Mouse (Mus musculus): Measurements from ENCODE around the gene Rnf11.
A peak's percentile ranks its signal among the peaks of the same experiment; 100 is the strongest.

Rnf11 gene

DNA sequence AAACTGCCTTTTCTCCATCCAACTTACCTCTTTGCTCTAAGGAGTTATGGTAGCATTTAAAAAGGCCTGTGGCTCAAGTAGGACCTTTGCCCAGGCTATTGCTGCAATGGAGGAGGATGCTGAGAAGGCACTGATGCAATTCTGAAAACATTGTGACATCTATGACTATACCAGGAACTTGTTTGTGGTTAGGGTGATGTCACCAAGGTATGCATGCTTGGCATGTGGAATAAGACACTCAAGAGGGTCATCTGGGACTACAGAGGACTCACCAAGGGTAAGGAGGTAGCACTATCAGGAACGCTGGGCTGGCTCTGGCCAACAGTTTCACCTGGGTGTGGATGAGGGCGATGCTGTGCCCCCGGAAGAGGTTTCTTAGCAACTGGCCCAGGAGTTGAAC is at the start of gene Rnf11:
Gene Rnf11 (minus strand): TSS at position 108 of the 400 bp plus-strand sequence.
- DNase-seq (ENCODE audit: low spot score): no peak

DNA sequence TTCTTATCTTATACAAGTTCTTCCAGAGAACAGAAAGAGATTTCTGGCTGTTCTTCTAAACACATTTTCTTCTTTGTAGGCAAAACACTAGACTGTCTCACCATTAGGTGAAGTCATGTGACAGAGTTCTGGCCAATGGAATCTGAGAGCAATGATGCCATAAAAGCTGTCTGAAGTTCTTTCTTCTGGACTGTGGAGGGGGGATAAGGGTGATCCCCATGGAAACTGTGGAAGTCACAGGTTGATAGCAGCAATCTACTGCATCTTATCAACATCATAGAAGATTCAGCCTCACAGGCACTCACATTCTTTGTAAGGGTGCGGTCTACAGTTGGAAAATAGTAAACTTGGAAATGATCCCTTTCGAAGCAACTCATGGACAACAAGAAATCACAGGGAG is 46.6 kb upstream of the Rnf11 start, which contains the start of gene 4930522H14Rik:
Gene 4930522H14Rik (minus strand): TSS at position 187 of the 400 bp plus-strand sequence.
- no peak for DNase-seq (ENCODE audit: low spot score)

DNA sequence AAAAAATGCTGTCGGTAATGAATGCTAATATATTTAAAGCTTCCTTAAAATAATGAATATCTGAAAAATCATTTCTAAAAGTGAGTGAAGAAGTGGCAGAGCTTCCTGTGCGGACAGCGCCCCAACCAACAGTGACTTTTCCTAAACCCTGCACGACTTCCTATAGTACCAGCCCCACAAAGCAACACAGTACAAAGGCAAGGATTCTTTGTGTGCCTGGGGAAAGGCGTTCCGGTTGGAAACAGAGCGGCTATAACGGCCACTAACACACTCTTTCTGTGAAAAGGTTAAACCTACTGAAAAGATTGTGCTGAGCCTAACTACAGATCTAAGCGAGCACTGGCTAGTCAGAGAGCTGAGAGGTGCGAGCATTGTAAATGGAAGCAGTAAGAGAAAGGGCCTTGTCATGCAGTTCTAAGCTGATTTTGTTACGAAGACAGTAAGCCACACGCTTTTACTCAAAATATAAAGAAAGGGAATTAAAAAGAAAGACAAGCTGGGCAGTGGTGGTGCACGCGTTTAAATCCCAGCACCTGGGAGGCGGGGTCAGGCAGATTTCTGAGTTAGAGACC is 45.8 kb upstream of the Rnf11 start:
- DNase-seq (ENCODE audit: low spot score): no peak

DNA sequence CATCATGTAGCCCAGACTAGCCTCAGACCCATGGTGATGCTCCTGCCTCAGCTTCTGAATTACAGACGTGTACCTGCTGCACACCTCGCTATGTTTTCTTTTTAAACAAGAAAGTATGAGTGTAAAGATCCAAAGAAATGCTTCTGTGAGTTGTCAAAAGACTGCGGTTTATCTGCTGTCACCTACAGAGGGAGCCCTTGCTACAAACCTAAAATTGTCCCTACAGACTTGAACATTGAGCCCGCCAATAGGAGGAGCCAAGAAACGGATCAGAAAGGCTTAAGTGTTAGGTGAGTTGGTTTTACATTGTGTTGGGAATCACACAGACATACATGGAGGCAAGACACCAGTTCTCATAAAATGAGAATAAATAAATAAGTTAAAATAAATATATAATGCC is 20.4 kb upstream of the Rnf11 start:
- DNase-seq (ENCODE audit: low spot score): no peak

DNA sequence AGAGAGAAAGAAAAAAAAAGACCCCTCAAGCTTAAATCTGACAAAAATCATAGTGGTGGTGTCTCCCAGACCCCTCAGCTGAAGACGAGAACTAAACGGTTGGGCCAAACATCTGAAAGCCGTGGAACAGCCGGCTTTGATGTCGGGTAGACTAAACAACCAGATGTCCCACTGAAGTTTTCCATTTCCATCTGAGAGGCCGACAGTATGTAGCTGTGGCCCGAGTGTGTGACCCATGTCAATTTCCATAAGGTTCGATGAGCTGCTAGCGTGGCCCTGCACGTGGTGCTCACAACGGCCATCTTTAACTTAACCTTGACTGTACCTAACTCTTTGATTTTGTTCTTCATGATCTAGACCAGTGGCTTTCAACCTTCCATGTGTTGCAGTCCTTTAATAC is 13.9 kb upstream of the Rnf11 start:
- no peak for DNase-seq (ENCODE audit: low spot score)

DNA sequence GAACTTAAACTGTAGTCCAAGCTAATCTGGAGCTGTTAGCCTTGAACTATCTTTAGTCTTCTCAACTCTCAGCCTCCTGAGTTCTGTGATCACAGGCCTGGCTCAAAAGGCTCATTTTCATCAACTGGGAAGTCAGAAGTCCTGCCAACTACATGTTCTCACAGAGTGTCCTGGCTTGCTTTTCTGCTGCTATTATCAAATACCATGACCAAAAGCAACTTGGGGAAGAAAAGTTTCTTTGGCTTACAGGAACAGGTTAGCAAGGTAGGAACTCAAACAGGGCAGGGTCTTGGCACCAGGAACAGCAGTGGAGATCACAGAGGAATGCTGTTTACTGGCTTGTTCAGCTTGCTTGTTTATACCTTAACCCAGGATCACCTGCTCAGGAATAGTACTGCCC is 9.1 kb upstream of the Rnf11 start:
- DNase-seq (ENCODE audit: low spot score): no peak

DNA sequence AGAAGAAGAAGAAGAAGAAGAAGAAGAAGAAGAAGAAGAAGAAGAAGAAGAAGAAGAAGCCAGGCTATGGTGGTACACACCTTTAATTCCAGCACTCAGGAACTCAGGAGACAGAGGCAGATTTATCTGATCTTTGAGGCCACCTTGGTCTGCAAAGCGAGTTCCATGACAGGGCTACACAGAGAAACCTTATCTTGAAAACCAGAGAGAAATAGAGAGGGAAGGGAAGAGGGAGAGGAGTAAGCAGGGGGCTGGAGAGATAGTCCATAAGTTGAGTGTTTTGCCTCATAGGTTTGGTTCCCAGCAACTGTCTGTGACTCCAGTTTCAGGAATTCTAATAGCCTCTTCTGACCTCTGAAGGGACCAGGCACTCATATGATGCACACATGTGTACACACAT is 4.3 kb upstream of the Rnf11 start:
- no peak for DNase-seq (ENCODE audit: low spot score)

DNA sequence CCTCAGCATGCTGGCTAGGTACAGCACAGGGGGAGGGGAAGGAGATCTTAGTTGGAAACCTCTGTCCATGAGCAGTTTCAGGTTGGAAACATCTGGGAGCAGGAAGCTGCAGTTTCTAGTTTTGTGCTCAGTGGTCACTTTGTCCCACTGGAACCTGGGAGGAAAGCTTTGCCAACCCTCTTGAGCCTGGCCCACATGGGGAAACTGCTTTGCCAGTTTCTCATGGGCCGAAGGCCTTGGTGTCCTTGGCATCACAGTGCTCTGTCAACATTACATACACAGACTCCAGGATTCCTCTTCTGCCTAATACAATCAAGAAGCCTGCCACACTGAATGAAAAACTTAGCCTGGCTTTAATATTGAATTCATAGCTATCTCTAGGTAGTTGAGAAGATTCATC is 1.8 kb downstream of the Rnf11 start:
- no peak for DNase-seq (ENCODE audit: low spot score)

DNA sequence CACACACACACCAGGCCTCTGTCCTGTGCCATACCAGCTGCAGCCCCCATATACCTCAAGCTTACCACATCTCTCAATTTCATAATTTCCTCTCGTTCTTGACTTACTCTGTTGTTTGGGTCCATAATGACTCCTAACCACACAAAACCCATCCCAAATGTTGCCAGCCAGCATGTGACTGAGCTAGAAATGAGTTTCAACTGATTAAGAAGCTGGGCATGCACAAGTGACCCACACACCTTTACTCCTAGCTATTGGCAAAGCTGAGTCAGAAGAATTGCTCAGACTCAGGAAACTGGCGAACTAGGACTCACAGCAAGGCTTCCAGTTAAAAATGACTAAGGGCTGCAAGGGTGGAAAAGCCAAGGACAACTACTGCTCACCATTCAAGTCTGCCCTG is 3.1 kb downstream of the Rnf11 start:
- DNase-seq (ENCODE audit: low spot score): no peak

DNA sequence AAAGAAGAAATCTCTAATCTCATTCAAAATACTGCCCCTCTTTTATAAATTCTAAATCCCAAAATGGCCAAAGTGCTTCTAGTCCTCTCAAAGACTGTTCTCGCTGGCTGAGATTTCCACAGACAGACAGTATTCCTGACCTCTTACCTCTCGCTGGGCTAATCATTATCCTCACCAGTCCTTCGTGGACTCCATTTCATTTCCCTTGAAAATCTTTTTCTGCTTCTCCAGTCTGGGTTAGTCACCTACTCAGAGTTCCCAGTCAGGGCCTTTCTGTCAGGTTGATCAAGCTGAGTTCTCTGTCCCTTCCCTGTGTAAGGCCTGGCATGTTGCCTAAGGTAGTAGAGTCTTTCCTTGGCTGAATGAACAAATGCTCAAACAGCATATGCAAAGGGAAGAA is 7.1 kb downstream of the Rnf11 start:
- no peak for DNase-seq (ENCODE audit: low spot score)

DNA sequence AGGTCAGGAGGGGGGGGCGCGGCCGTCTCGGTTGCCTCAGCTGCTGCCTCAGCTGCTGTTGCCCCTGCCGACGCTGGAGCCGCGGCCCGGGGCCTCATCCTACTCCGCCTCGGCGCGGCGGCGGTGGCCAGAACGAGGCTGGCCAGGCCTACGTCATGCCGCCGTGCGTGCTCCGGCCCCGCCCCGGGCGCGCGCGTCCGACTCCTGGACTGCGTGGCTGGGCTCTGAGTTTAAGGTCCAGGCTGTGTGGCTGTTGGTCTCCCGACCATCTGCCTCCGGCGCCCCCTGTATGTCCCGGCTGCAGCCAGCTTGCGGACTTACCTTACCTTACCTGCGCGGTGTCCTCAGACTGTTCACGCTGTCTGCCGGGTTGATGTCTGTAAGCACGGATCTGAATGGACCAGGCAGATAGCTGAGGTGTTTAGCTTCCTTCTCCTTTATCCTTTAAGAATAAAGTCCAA is 7.9 kb downstream of the Rnf11 start:
- DNase-seq (ENCODE audit: low spot score): peak; percentile 57

DNA sequence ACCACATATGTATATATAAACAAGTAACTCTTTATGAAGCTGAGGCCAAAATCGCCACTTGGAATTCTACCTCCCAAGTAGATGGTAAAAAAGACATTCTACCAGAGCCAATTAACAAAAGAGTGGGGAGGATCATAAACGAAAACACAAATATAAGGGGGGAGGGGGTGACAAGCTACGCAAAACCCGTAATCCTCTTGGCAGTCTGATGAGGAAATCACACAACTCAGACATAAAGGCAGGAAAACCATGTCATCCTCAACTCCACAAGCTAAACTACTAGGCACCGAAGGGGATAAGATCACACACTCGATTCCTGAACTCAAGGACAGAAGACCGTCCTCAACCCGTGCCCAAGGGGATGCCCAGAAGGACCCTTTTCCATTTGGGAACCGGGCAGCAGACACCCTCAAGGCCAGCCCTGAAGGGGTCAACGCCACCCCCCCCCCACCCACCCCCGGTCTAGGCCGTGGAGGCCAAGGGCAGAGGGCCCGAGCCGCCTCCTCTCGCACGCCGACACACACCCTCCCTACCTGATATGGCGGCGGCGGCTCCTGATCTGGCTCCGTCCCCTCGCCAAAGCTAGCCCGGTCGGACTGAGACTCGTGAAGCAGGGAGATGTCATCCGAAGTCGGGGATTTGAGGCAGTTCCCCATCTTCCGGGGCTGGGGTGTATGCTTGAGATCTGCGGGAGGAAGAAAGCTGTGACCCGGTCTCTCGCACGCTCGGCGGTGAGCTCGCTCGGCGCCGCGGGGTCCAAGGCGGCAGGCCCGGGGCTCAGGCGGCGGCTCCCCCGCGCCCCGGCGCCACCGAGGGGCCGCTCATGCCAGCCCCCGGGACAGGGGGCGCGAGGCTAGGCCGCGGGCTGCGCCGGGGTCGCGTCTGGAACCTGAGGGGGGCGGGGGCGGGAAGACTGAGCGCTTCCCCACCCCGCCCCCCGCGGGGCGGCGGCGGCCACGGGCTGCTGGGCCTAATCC is 8.7 kb downstream of the Rnf11 start:
- DNase-seq (ENCODE audit: low spot score): no peak

DNA sequence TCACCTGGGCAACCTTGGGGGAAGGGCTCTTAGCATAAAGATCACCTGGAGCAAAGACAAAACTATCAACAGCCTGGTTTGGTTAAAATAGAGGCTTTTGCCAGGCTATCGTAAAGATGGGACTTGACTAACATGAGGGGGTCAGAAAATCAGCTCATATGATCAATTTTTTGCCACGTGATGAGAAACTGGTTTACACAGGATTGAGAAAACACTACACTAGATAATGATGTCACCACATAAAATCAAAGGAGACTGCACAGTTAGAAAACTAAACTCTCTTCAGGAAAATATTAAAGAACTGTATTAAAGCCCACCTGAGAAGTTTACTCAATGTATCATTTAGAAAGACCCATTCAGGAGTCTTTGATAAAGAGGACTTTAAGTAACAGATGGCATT is 9.4 kb downstream of the Rnf11 start:
- no peak for DNase-seq (ENCODE audit: low spot score)

DNA sequence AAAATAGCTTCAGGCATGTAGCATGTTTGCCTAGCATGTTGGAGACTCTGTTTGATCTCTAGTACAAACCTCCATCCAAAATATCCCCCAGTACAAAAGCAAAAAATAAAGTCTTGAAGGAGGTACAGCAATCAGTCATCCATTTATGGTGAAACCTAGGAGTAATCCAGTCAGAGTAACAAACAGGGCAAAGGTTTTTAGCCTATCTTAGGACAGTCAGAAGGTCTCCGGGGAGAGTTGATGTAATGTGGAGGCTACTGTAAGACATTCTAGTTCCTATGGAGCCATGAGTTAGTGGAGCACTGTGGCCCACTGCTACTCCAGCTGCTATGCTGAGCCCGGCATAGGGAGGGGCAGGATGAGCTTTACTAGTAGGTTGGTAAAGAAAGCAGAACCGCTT is 12.0 kb downstream of the Rnf11 start:
- DNase-seq (ENCODE audit: low spot score): no peak

DNA sequence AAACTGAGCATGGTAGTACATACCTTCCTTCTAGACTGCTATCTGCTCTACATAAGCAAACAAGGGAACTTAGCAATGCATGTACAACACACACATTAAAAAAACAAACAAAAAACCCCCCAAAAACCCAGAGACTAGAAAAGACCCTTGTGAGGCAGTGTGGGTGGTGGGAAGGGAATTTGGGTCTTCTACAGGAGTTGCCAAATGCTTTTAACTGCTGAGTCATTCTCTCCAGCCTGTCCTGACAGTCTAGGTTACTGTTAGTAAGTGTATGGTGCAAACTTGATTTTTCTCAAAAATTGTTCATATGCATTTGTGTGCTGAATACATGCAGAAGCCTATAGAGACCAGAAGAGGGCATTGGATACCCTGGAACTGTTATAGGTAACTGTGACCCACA is 12.9 kb downstream of the Rnf11 start:
- DNase-seq (ENCODE audit: low spot score): no peak

DNA sequence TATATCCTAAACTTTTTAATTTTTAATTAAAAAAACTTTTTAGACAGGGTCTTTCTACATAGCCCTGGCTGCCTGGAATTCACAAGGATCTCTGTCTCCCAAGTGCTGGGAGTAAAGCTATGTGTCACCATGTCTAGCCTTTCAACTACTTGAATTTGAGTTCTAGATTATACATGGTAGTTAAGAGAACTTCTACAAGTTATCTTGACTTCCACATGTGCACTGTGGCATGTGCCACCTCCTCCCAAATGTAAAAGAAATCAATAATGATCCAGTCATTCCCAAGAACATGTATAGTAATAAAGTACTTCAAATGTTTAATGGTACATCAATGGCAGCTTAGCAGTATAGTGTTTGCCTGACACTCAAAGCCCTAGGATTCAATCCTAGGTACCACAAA is 16.8 kb downstream of the Rnf11 start:
- no peak for DNase-seq (ENCODE audit: low spot score)

DNA sequence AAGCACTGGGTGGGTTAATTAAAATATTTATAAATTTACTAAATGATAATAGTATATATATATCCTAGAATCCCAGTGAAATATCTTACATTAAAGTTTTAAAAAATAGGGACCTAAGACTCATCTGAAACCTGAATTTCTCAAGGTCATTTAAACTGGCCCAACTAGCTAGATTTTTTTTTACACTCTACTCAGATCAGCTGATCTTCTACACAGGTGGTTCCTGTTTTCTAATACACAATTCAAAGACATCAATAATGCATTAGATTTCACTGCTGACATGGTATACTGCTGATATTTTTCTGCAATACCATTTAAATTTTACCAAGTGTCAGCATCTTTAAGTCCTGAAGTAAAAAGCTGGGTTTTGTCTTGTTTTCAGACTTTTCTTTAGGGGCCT is 20.6 kb downstream of the Rnf11 start:
- no peak for DNase-seq (ENCODE audit: low spot score)

DNA sequence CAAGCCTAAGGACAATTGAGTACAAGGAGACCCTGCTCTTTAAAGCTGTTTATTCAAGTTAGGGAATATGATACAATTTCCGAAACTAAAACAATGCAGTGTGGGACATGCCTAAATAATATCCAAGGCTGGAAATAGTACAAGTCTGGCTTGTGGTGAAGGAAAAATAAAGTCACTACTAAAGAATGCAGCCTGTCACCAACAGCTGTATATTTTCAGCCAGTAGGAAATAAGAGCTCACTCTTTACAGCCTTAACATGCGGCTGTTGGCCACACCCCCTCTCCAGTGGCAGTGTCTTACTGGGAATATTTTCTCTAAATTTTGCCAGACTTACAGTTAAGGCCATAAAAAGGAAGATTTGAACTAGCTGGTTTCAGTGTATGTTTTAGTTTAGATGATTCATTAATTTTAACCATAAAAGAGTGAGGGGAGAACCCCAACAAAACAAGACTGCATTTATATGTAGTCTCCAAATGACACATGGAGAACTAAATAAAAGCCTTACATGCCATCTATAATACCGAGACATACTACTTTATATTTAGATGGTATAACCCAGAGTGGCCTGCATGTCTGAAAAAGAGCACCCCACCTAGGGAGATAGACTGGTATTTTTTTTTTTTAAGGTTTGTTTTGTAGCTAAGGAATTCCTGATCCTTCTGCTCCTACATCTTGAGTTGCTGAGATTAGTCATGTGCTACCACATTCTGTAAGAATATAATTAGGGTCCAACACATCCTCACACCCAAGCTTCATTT is 23.9 kb downstream of the Rnf11 start:
- no peak for DNase-seq (ENCODE audit: low spot score)

DNA sequence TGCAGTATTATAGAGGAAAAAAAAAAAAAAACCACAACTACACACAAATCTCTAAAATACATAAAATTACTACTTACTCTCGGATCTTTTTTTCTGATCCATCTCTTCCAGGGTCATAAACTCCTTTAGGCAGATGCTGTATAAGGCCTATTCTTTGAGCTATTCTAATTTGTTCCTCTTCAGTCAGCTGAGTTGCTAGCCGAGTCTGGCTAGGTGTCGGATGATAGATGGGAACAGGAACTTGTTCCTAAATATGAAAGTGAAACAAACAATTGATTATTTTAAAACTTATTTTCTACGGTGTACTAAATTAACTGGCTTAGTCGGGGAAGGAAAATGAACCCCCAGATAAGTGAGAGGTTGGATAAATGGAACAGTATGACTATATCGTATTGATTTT is 27.7 kb downstream of the Rnf11 start:
- DNase-seq (ENCODE audit: low spot score): no peak

DNA sequence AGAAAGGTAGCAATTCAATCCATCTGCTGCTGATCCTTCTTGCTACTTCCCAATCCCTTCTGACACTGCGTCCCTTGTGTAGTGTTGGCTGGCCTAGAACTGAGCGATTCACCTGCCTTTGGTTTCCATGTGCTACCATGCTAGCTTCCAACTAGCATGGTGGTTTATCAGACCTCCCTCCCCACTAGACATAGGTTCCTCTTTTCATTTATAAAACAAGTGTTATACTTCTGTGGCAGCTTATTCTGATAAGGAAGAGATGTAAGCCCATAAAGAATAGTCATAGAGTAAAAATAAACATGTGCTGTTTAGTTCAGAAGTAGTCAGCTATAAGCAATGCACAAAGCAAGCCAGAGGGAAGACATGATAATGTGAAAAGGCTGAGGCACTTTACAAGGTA is 36.0 kb downstream of the Rnf11 start:
- no peak for DNase-seq (ENCODE audit: low spot score)

DNA sequence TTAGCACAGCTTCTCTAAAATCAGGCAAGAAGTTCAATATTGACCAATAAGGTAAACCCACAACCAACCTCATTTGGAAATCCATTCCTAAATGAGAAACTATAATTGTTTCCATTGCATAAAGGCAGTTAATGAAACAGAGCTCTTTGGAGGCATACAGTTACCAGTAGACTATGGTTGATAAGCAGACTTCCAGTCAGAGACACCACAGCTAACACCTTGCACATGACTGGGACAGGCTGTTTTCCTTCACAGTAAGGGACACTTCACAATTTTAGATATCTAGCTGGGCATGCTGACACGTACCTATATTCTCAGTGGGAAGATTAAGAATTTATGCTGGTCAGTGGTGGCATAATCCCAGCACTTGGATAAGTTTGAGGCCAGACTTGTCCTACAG is 38.6 kb downstream of the Rnf11 start:
- DNase-seq (ENCODE audit: low spot score): no peak

DNA sequence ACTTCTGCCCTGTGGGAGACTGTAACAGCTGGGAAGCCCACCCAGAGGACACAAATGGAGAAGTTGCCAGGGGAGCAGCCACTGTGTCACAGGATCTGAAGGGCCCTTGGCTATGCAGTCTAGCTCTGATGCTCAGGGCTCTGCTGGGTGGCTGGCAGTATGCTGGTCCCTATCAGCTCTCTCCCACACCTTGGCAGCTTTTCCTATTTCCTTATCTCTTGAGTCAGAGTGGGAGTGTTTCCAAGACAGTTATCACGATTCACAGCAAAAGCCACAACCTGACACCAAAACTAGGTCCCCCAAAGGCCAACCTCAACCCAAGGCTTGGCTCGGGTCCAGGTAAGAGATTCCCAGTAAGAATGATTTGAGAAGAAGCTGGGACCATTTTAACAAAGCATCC is 39.1 kb downstream of the Rnf11 start:
- no peak for DNase-seq (ENCODE audit: low spot score)

DNA sequence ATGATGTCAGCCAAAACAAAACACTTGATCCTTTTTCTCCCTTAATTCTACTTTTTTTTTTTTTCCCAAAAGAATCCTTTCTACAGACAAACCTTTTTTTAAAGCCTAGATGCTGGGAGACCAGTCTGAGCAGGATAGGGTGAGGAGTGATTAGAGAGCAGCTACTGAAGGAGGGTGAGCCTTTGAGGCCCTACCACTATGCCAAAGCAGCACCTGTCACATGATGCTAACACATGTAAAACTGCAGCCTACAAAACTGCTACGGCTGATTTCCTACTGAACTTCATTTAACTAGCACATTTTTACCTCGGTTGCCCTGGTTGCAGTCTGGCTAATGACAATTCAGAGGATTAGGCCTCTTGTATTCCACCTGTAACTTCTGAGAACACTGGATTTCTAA is 39.6 kb downstream of the Rnf11 start:
- DNase-seq (ENCODE audit: low spot score): no peak

All from urinary bladder, postnatal 10 days (tissue).